Mouse (Mus musculus) E14TG2a.4 (cell line): ENCODE measurements around the gene Rps15a.
A peak's percentile ranks its signal among the peaks of the same experiment; 100 is the strongest.

Experiments used
- CTCF ChIP-seq: conservative IDR thresholded peaks from 2 replicates; pipeline ENCODE4 v1.5.1; 2014; ENCODE audit warnings: low read length
- NANOG ChIP-seq: IDR thresholded peaks from 2 replicates; pipeline ENCODE4 v1.6.1; 2014; ENCODE audit warnings: borderline replicate concordance, low read length, mixed read lengths

DNA sequence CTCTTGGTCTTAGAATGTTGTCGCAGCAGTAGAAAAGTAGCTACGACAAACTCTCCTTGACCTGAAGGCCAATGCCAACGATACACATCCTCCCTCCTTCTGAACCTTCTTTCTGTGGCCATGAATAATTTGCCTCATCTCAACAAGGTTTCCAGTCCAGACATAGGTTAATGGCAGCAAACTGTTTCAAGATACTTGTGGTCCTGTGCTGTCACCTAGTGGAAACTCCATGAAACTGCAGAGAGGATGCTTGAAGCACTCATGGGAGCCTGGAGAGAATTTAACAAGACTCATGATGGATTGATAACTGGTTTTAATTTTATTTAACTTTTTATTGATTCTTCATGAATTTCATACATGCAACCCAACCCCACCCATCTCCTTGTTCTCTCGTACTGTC is 13.8 kb downstream of the Rps15a start:
- TF ChIP-seq CTCF (peak; percentile 96), NANOG (no peak)
